ENCODE assay signal across 30 mouse cellular contexts in genomic region chr1:179776831-179777230, GRCm38 (mm10). TPM values are rescaled to one million over a fixed set of nuclear protein-coding genes. Genes with fewer than 3 reads are reported as not detected.
DNase-seq lines count a peak whose midpoint lies in the region; ATAC-seq and TF ChIP-seq lines count a peak whose summit lies in the region.
"Had no signal": no experiment of that assay in that cellular context is flagged by ENCODE, and none has a peak within 500 bp of the region (broad histone marks: within the 10 kb centered on the region; RNA-seq: fewer than 3 reads in every experiment).

No protein-coding gene starts in this region.

- WGBS in lung, adult 2 months, result 71% methylated on average over 8 of the region's 8 CpGs
- WGBS in lung, postnatal 0 days, result 69% methylated on average over 8 of the region's 8 CpGs
- 95% methylated on average over 8 of the region's 8 CpGs for WGBS in intestine, embryonic 15.5 days

- peak; percentile 19 for DNase-seq in lung, adult 2 months
- peak; percentile 67 for DNase-seq in lung, postnatal 0 days (ENCODE audit: low spot score)
- DNase-seq in lung, postnatal 25 days (ENCODE audit: low spot score), result peak; percentile 39
- DNase-seq in ovary, postnatal 10 days (ENCODE audit: low spot score), result no peak
- no peak for DNase-seq in left cerebral cortex, adult 18-20 months (ENCODE audit: low spot score in 2 of 2)
- DNase-seq: adrenal gland, adult 2 months; adrenal gland, postnatal 14 days; cerebellum, adult 11 months; cerebellum, adult 2 months; cerebellum, adult 9-11 months; cerebellum, postnatal 25 days; forebrain, postnatal 0 days; gastrocnemius, postnatal 25 days; heart, adult 2 months had no signal

- TF ChIP-seq EP300 in lung, postnatal 0 days (IDR thresholded peaks at IDR 0.05), result peak; percentile 34; the same call in 1 of the 2 replicates

- ATAC-seq in lung, postnatal 0 days, result peak; percentile 70
- no peak for ATAC-seq in intestine, embryonic 15.5 days
- ATAC-seq: CD4-positive, CD25-positive, alpha-beta regulatory T cell, adult 4 months; forebrain, embryonic 14.5 days; forebrain, postnatal 0 days had no signal

- H3K4me1 ChIP-seq in lung, adult 2 months (ENCODE audit: control insufficient read depth, insufficient read depth, low read length), result no peaks in the 10 kb centered on the region
- H3K4me1 ChIP-seq in lung, postnatal 0 days (ENCODE audit: insufficient read depth, low read depth, low read length), result no peaks in the 10 kb centered on the region
- H3K4me1 ChIP-seq in intestine, embryonic 15.5 days (replicated peaks), result no peaks in the 10 kb centered on the region
- H3K4me1 ChIP-seq: embryonic facial prominence, embryonic 12.5 days; embryonic facial prominence, embryonic 15.5 days; hindbrain, embryonic 12.5 days; hindbrain, embryonic 15.5 days had no signal

- H3K36me3 ChIP-seq in lung, postnatal 0 days (ENCODE audit: insufficient read depth, low read length), result peaks cover 44% of the 10 kb centered on the region
- peaks cover 32% of the 10 kb centered on the region for H3K36me3 ChIP-seq in intestine, embryonic 15.5 days

- H3K27me3 ChIP-seq in lung, postnatal 0 days (replicated peaks; ENCODE audit: insufficient read depth, low read length), result no peaks in the 10 kb centered on the region
- no peaks in the 10 kb centered on the region for H3K27me3 ChIP-seq in intestine, embryonic 15.5 days (replicated peaks)
- H3K27me3 ChIP-seq: embryonic facial prominence, embryonic 12.5 days; embryonic facial prominence, embryonic 15.5 days; hindbrain, embryonic 12.5 days; hindbrain, embryonic 15.5 days had no signal

- TF ChIP-seq CTCF in lung, adult 2 months (IDR thresholded peaks at IDR 0.05; ENCODE audit: insufficient read depth, low read length), result no peak
- no peak for TF ChIP-seq CTCF in lung, postnatal 0 days (IDR thresholded peaks at IDR 0.05)

- H3K4me2 ChIP-seq in lung, postnatal 0 days (replicated peaks; ENCODE audit: low read depth, low read length), result no peak overlapping the region
- no peak overlapping the region for H3K4me2 ChIP-seq in intestine, embryonic 15.5 days (replicated peaks)
- H3K4me2 ChIP-seq: embryonic facial prominence, embryonic 12.5 days; embryonic facial prominence, embryonic 15.5 days; heart, embryonic 11.5 days; hindbrain, embryonic 12.5 days; hindbrain, embryonic 15.5 days had no signal

- H3K9me3 ChIP-seq in lung, postnatal 0 days (ENCODE audit: low read length), result no peaks in the 10 kb centered on the region
- no peaks in the 10 kb centered on the region for H3K9me3 ChIP-seq in intestine, embryonic 15.5 days
- H3K9me3 ChIP-seq: embryonic facial prominence, embryonic 12.5 days; embryonic facial prominence, embryonic 15.5 days; hindbrain, embryonic 12.5 days; hindbrain, embryonic 15.5 days had no signal

- H3K9ac ChIP-seq in lung, postnatal 0 days (replicated peaks; ENCODE audit: low read depth), result no peak overlapping the region
- H3K9ac ChIP-seq in intestine, embryonic 15.5 days, result no peak overlapping the region
- H3K9ac ChIP-seq: embryonic facial prominence, embryonic 12.5 days; embryonic facial prominence, embryonic 15.5 days; forebrain, postnatal 0 days; hindbrain, embryonic 12.5 days; hindbrain, embryonic 15.5 days had no signal

- no peak for TF ChIP-seq POLR2A in lung, adult 2 months (IDR thresholded peaks at IDR 0.05; ENCODE audit: borderline replicate concordance, extremely low read depth, low read depth, low read length)

- no peak overlapping the region for H3K4me3 ChIP-seq in lung, adult 2 months (replicated peaks; ENCODE audit: extremely low read depth, low read depth, low read length)
- H3K4me3 ChIP-seq in lung, postnatal 0 days (ENCODE audit: low read depth, low read length), result no peak overlapping the region
- H3K4me3 ChIP-seq in intestine, embryonic 15.5 days (replicated peaks), result no peak overlapping the region
- H3K4me3 ChIP-seq: embryonic facial prominence, embryonic 12.5 days; embryonic facial prominence, embryonic 15.5 days; heart, adult 2 months; hindbrain, embryonic 12.5 days; hindbrain, embryonic 15.5 days had no signal

- no peak overlapping the region for H3K27ac ChIP-seq in lung, postnatal 0 days (ENCODE audit: low read length)
- H3K27ac ChIP-seq in intestine, embryonic 15.5 days, result no peak overlapping the region
- H3K27ac ChIP-seq: embryonic facial prominence, embryonic 12.5 days; embryonic facial prominence, embryonic 15.5 days; heart, adult 2 months; hindbrain, embryonic 12.5 days; hindbrain, embryonic 15.5 days had no signal

RNA-seq across cellular contexts. Expression of gene Gm10518, which starts 26.3 kb away (rescaled TPM):
- polyA plus RNA-seq in lung, adult 2 months (2012; rRNA removed), result not detected in 2 replicates
- not detected in 2 replicates for polyA plus RNA-seq in lung, postnatal 0 days (2015; fragmentation: Nextera tagmentation; extraction: Ambion mirVana)
- polyA plus RNA-seq in intestine, embryonic 15.5 days (2015; fragmentation: Nextera tagmentation; extraction: Ambion mirVana), result not detected in 2 replicates
- under 1 TPM in 1 of 2 experiments, not detected in 1; 0.26 TPM for total RNA-seq in left cerebral cortex, adult 18-20 months (2021)
- total RNA-seq: adrenal gland, postnatal 14 days; common myeloid progenitor, adult 5-6 weeks; forebrain, postnatal 0 days; gastrocnemius, adult 8-10 months; gastrocnemius, postnatal 25 days; heart, adult 2 months; heart, postnatal 25 days had no signal
- polyA plus RNA-seq: adrenal gland, adult 2 months; CD4-positive, CD25-positive, alpha-beta regulatory T cell, adult 4 months; cerebellum, adult 2 months; embryonic facial prominence, embryonic 12.5 days; forebrain, embryonic 14.5 days; forebrain, postnatal 0 days; frontal cortex, adult 2 months; gonadal fat pad, adult 2 months; heart, adult 2 months had no signal

RNA-seq across cellular contexts. Expression of gene Ahctf1, which starts 26.6 kb away (rescaled TPM):
- 5.3 and 6.9 TPM in 2 replicates for polyA plus RNA-seq in lung, adult 2 months (2012; rRNA removed)
- polyA plus RNA-seq in lung, postnatal 0 days (2015; fragmentation: Nextera tagmentation; extraction: Ambion mirVana), result 9.4 and 12.7 TPM in 2 replicates
- polyA plus RNA-seq in intestine, embryonic 15.5 days (2015; fragmentation: Nextera tagmentation; extraction: Ambion mirVana), result 18.5 and 20.6 TPM in 2 replicates
- total RNA-seq in left cerebral cortex, adult 18-20 months (2021), result 10 to 100 TPM; 35.8 to 37.2 TPM

RNA-seq across cellular contexts. Expression of gene Kif28, which starts 31.8 kb away (rescaled TPM):
- 0.04 TPM in 1 of 2 replicates, not detected in the other for polyA plus RNA-seq in lung, adult 2 months (2012; rRNA removed)
- not detected in 2 replicates for polyA plus RNA-seq in lung, postnatal 0 days (2015; fragmentation: Nextera tagmentation; extraction: Ambion mirVana)
- polyA plus RNA-seq in intestine, embryonic 15.5 days (2015; fragmentation: Nextera tagmentation; extraction: Ambion mirVana), result not detected in 2 replicates
- under 1 TPM; 0.12 to 0.16 TPM for total RNA-seq in left cerebral cortex, adult 18-20 months (2021)
- total RNA-seq: adrenal gland, adult 2 months; adrenal gland, postnatal 14 days; common myeloid progenitor, adult 5-6 weeks; forebrain, postnatal 0 days; hematopoietic stem cell, adult 5-6 weeks had no signal
- polyA plus RNA-seq: adrenal gland, adult 2 months; C2C12; CD4-positive, CD25-positive, alpha-beta regulatory T cell, adult 4 months; forebrain, embryonic 11.5 days; forebrain, embryonic 14.5 days; forebrain, postnatal 0 days; gonadal fat pad, adult 2 months; hindbrain, embryonic 12.5 days had no signal

Comparison
In these comparisons a context has a peak if more than half of its experiments do, and no peak if none do; other contexts are left out.
1. DNase-seq: peak in lung, adult 2 months (single experiment), lung, postnatal 0 days (single experiment) and lung, postnatal 25 days (single experiment); none in ovary, postnatal 10 days (single experiment) and left cerebral cortex, adult 18-20 months (0 of 2).